In genomic region chr6:70912396-70912765, GRCm38 (mm10) we compare ENCODE assay signal across 17 mouse cellular contexts. TPM values are rescaled to one million over a fixed set of nuclear protein-coding genes. Genes with fewer than 3 reads are reported as not detected.
DNase-seq lines count a peak whose midpoint lies in the region; ATAC-seq and TF ChIP-seq lines count a peak whose summit lies in the region.
"Had no signal": no experiment of that assay in that cellular context is flagged by ENCODE, and none has a peak within 500 bp of the region (broad histone marks: within the 10 kb centered on the region; RNA-seq: fewer than 3 reads in every experiment).

No protein-coding gene starts in this region.

- peak; percentile 18; the same call in 1 of the 2 replicates for ATAC-seq in cerebellum, adult (ENCODE audit: insufficient number of reproducible peaks, low FRiP score, low TSS enrichment)
- peak; percentile 46; the same call in 1 of the 2 replicates for ATAC-seq in hindbrain, embryonic 13.5 days (ENCODE audit: low FRiP score)
- peak; percentile 30; the same call in 1 of the 2 replicates for ATAC-seq in forebrain, embryonic 15.5 days (replicated peaks)
- no peak for ATAC-seq in limb, embryonic 14.5 days (ENCODE audit: low FRiP score, low read depth)

- H3K27me3 ChIP-seq in hindbrain, embryonic 13.5 days, result peaks cover 13% of the 10 kb centered on the region; the same call in 1 of the 2 replicates
- peaks cover 19% of the 10 kb centered on the region for H3K27me3 ChIP-seq in hindbrain, embryonic 10.5 days (ENCODE audit: insufficient read depth, poor library complexity, severe bottlenecking)
- H3K27me3 ChIP-seq in forebrain, embryonic 15.5 days, result 0 out of 2 replicates have a peak, but pooled peaks cover 3% of the 10 kb centered on the region
- no peaks in the 10 kb centered on the region for H3K27me3 ChIP-seq in limb, embryonic 14.5 days (ENCODE audit: control insufficient read depth, insufficient read depth, low read length)

- H3K9ac ChIP-seq in hindbrain, embryonic 13.5 days, result no peak overlapping the region; the same call in 1 of the 2 replicates
- H3K9ac ChIP-seq in forebrain, embryonic 15.5 days (replicated peaks), result no peak overlapping the region
- no peak overlapping the region for H3K9ac ChIP-seq in limb, embryonic 14.5 days (ENCODE audit: low read depth, low read length, severe bottlenecking)
- H3K9ac ChIP-seq: liver, embryonic 14.5 days had no signal

- H3K4me1 ChIP-seq in hindbrain, embryonic 13.5 days (replicated peaks), result peaks cover 11% of the 10 kb centered on the region; the same call in 1 of the 2 replicates
- H3K4me1 ChIP-seq in hindbrain, embryonic 10.5 days (replicated peaks), result peaks cover 11% of the 10 kb centered on the region
- peaks cover 9% of the 10 kb centered on the region for H3K4me1 ChIP-seq in forebrain, embryonic 15.5 days
- H3K4me1 ChIP-seq in limb, embryonic 14.5 days (ENCODE audit: control insufficient read depth, insufficient read depth, low read length), result peaks cover 13% of the 10 kb centered on the region

- no peaks in the 10 kb centered on the region for H3K9me3 ChIP-seq in hindbrain, embryonic 13.5 days
- no peaks in the 10 kb centered on the region for H3K9me3 ChIP-seq in hindbrain, embryonic 10.5 days
- no peaks in the 10 kb centered on the region for H3K9me3 ChIP-seq in forebrain, embryonic 15.5 days
- no peaks in the 10 kb centered on the region for H3K9me3 ChIP-seq in limb, embryonic 14.5 days (ENCODE audit: control insufficient read depth, low read length)

- DNase-seq in cerebellum, adult 11 months, result no peak
- DNase-seq in hindbrain, embryonic 10.5 days (ENCODE audit: low spot score), result no peak
- no peak for DNase-seq in limb, embryonic 14.5 days (ENCODE audit: low spot score)
- no peak for DNase-seq in adrenal gland, postnatal 25 days
- no peak for DNase-seq in cerebellum, adult 18-20 months

- no peak for TF ChIP-seq POLR2A in limb, embryonic 14.5 days (IDR thresholded peaks at IDR 0.05; ENCODE audit: borderline replicate concordance, extremely low read depth, insufficient read depth, insufficient read length)

- H3K4me2 ChIP-seq in hindbrain, embryonic 13.5 days, result peak overlapping the region; percentile 44
- peak overlapping the region; percentile 42 for H3K4me2 ChIP-seq in forebrain, embryonic 15.5 days (replicated peaks)
- 0 out of 2 replicates have a peak overlapping the region, but pooled peaks have one; percentile 48 for H3K4me2 ChIP-seq in limb, embryonic 14.5 days (replicated peaks; ENCODE audit: low read depth, low read length, severe bottlenecking)

- H3K36me3 ChIP-seq in hindbrain, embryonic 13.5 days, result no peaks in the 10 kb centered on the region
- no peaks in the 10 kb centered on the region for H3K36me3 ChIP-seq in hindbrain, embryonic 10.5 days
- no peaks in the 10 kb centered on the region for H3K36me3 ChIP-seq in forebrain, embryonic 15.5 days
- H3K36me3 ChIP-seq in limb, embryonic 14.5 days (ENCODE audit: control insufficient read depth, insufficient read depth, low read length), result no peaks in the 10 kb centered on the region

- H3K4me3 ChIP-seq in hindbrain, embryonic 13.5 days, result no peak overlapping the region
- H3K4me3 ChIP-seq in hindbrain, embryonic 10.5 days, result no peak overlapping the region
- H3K4me3 ChIP-seq in forebrain, embryonic 15.5 days, result no peak overlapping the region
- H3K4me3 ChIP-seq in limb, embryonic 14.5 days (replicated peaks; ENCODE audit: low read length), result no peak overlapping the region
- H3K4me3 ChIP-seq: erythroblast, embryonic 14.5 days had no signal

- no peak overlapping the region for H3K27ac ChIP-seq in hindbrain, embryonic 13.5 days
- H3K27ac ChIP-seq in hindbrain, embryonic 10.5 days, result no peak overlapping the region
- H3K27ac ChIP-seq in forebrain, embryonic 15.5 days (replicated peaks), result no peak overlapping the region
- H3K27ac ChIP-seq in limb, embryonic 14.5 days (replicated peaks; ENCODE audit: low read depth, low read length), result no peak overlapping the region
- H3K27ac ChIP-seq: liver, embryonic 14.5 days; macrophage had no signal

- whole genome bisulfite sequencing in hindbrain, embryonic 13.5 days, result 65% methylated on average over 7 of the region's 7 CpGs
- WGBS in hindbrain, embryonic 10.5 days, result 74% methylated on average over 7 of the region's 7 CpGs
- 68% methylated on average over 7 of the region's 7 CpGs for WGBS in forebrain, embryonic 15.5 days
- WGBS in limb, embryonic 14.5 days, result 62% methylated on average over 7 of the region's 7 CpGs

RNA-seq across cellular contexts. Expression of gene Tex37, which starts 6.3 kb away (rescaled TPM):
- not detected in 2 replicates for polyA plus RNA-seq in hindbrain, embryonic 13.5 days (2015; fragmentation: Nextera tagmentation; extraction: Ambion mirVana)
- polyA plus RNA-seq in hindbrain, embryonic 10.5 days (2016; fragmentation: Nextera tagmentation; extraction: Ambion mirVana), result not detected in 2 replicates
- polyA plus RNA-seq in forebrain, embryonic 15.5 days (2015; fragmentation: Nextera tagmentation; extraction: Ambion mirVana), result not detected in 2 replicates
- polyA plus RNA-seq in limb, embryonic 14.5 days (2012; rRNA removed), result not detected in 2 replicates
- not detected in 2 replicates for polyA plus RNA-seq in limb, embryonic 14.5 days (2014; fragmentation: Nextera tagmentation; extraction: Ambion mirVana)
- not detected in 2 replicates for total RNA-seq in adrenal gland, postnatal 25 days (2021)
- total RNA-seq: ES-E14; granulocyte monocyte progenitor cell, adult 5-6 weeks; left cerebral cortex, adult 18-20 months had no signal
- polyA plus RNA-seq: brain, embryonic 14.5 days; erythroblast, embryonic 14.5 days; kidney, adult 2 months; liver, embryonic 14.5 days; macrophage; neural tube, embryonic 11.5 days had no signal

RNA-seq across cellular contexts. Expression of gene Foxi3, which starts 44.0 kb away (rescaled TPM):
- polyA plus RNA-seq in hindbrain, embryonic 13.5 days (2015; fragmentation: Nextera tagmentation; extraction: Ambion mirVana), result not detected in 2 replicates
- polyA plus RNA-seq in hindbrain, embryonic 10.5 days (2016; fragmentation: Nextera tagmentation; extraction: Ambion mirVana), result not detected in 2 replicates
- polyA plus RNA-seq in forebrain, embryonic 15.5 days (2015; fragmentation: Nextera tagmentation; extraction: Ambion mirVana), result not detected in 2 replicates
- polyA plus RNA-seq in limb, embryonic 14.5 days (2012; rRNA removed), result 1.6 and 1.8 TPM in 2 replicates
- 0.39 and 0.77 TPM in 2 replicates for polyA plus RNA-seq in limb, embryonic 14.5 days (2014; fragmentation: Nextera tagmentation; extraction: Ambion mirVana)
- not detected in 2 replicates for total RNA-seq in adrenal gland, postnatal 25 days (2021)
- total RNA-seq: granulocyte monocyte progenitor cell, adult 5-6 weeks; left cerebral cortex, adult 18-20 months had no signal
- polyA plus RNA-seq: erythroblast, embryonic 14.5 days; kidney, adult 2 months; liver, embryonic 14.5 days; macrophage; neural tube, embryonic 11.5 days had no signal
